Mouse (Mus musculus): ENCODE measurements around the gene Prkra. TPM values are rescaled to one million over a fixed set of nuclear protein-coding genes. Genes with fewer than 3 reads are reported as not detected.

The Prkra gene
- polyA plus RNA-seq, 1 experiment from 2014 or later: 34.1 TPM

GRCm38 (mm10) chr2:76599214-76599613, 48.6 kb downstream of the Prkra start:
- Histone ChIP-seq H3K9ac (replicated peaks; ENCODE audit: low read depth) (no peak overlapping the region), H3K4me2 (replicated peaks; ENCODE audit: low read depth, low read length) (no peak overlapping the region), H3K27ac (ENCODE audit: low read length) (no peak overlapping the region), H3K4me1 (ENCODE audit: insufficient read depth, low read depth, low read length) (no peaks in the 10 kb centered on the region), H3K27me3 (replicated peaks; ENCODE audit: insufficient read depth, low read length) (no peaks in the 10 kb centered on the region), H3K36me3 (ENCODE audit: insufficient read depth, low read length) (no peaks in the 10 kb centered on the region), H3K4me3 (ENCODE audit: low read depth, low read length) (no peak overlapping the region), H3K9me3 (ENCODE audit: low read length) (no peaks in the 10 kb centered on the region)
- ATAC-seq (no peak), DNase-seq (ENCODE audit: low spot score) (no peak)
- TF ChIP-seq CTCF (IDR thresholded peaks at IDR 0.05) (peak; percentile 62), EP300 (IDR thresholded peaks at IDR 0.05) (no peak)
- 68% methylated on average over 5 of the region's 5 CpGs for WGBS

GRCm38 (mm10) chr2:76597521-76597920, 50.3 kb downstream of the Prkra start:
- no peaks in the 10 kb centered on the region for H3K27me3 ChIP-seq (replicated peaks; ENCODE audit: insufficient read depth, low read length)
- no peaks in the 10 kb centered on the region for H3K36me3 ChIP-seq (ENCODE audit: insufficient read depth, low read length)
- H3K9ac ChIP-seq (replicated peaks; ENCODE audit: low read depth): no peak overlapping the region
- TF ChIP-seq EP300 (IDR thresholded peaks at IDR 0.05) (no peak), CTCF (IDR thresholded peaks at IDR 0.05) (no peak)
- no peak for ATAC-seq
- no peak overlapping the region for H3K27ac ChIP-seq (ENCODE audit: low read length)
- H3K4me1 ChIP-seq (ENCODE audit: insufficient read depth, low read depth, low read length): no peaks in the 10 kb centered on the region
- 82% methylated on average over 11 of the region's 11 CpGs for WGBS
- H3K4me3 ChIP-seq (ENCODE audit: low read depth, low read length): no peak overlapping the region
- no peak for DNase-seq (ENCODE audit: low spot score)
- no peak overlapping the region for H3K4me2 ChIP-seq (replicated peaks; ENCODE audit: low read depth, low read length)
- H3K9me3 ChIP-seq (ENCODE audit: low read length): no peaks in the 10 kb centered on the region

GRCm38 (mm10) chr2:76592401-76592924, 55.4 kb downstream of the Prkra start:
- Histone ChIP-seq H3K9me3 (ENCODE audit: low read length) (no peaks in the 10 kb centered on the region), H3K27ac (ENCODE audit: low read length) (peak overlapping the region; percentile 62; the same call in 1 of the 2 replicates), H3K36me3 (ENCODE audit: insufficient read depth, low read length) (no peaks in the 10 kb centered on the region), H3K27me3 (replicated peaks; ENCODE audit: insufficient read depth, low read length) (no peaks in the 10 kb centered on the region), H3K4me2 (replicated peaks; ENCODE audit: low read depth, low read length) (no peak overlapping the region), H3K9ac (replicated peaks; ENCODE audit: low read depth) (no peak overlapping the region), H3K4me3 (ENCODE audit: low read depth, low read length) (no peak overlapping the region), H3K4me1 (ENCODE audit: insufficient read depth, low read depth, low read length) (no peaks in the 10 kb centered on the region)
- TF ChIP-seq CTCF (IDR thresholded peaks at IDR 0.05) (no peak), EP300 (IDR thresholded peaks at IDR 0.05) (peak; percentile 99)
- ATAC-seq (peak; percentile 89), DNase-seq (ENCODE audit: low spot score) (peak; percentile 86)
- 45% methylated on average over 3 of the region's 3 CpGs for WGBS

GRCm38 (mm10) chr2:76590221-76590620, 57.6 kb downstream of the Prkra start:
- Histone ChIP-seq H3K4me1 (ENCODE audit: insufficient read depth, low read depth, low read length) (no peaks in the 10 kb centered on the region), H3K27ac (ENCODE audit: low read length) (peak overlapping the region; percentile 2; the same call in 1 of the 2 replicates), H3K9ac (replicated peaks; ENCODE audit: low read depth) (no peak overlapping the region), H3K4me3 (ENCODE audit: low read depth, low read length) (no peak overlapping the region), H3K27me3 (replicated peaks; ENCODE audit: insufficient read depth, low read length) (no peaks in the 10 kb centered on the region), H3K9me3 (ENCODE audit: low read length) (no peaks in the 10 kb centered on the region), H3K4me2 (replicated peaks; ENCODE audit: low read depth, low read length) (no peak overlapping the region), H3K36me3 (ENCODE audit: insufficient read depth, low read length) (no peaks in the 10 kb centered on the region)
- DNase-seq (ENCODE audit: low spot score): peak; percentile 83
- peak; percentile 78 for ATAC-seq
- WGBS: 59% methylated on average over 7 of the region's 7 CpGs
- TF ChIP-seq CTCF (IDR thresholded peaks at IDR 0.05): no peak
- peak; percentile 99 for TF ChIP-seq EP300 (IDR thresholded peaks at IDR 0.05)

GRCm38 (mm10) chr2:76586906-76587305, 60.9 kb downstream of the Prkra start:
- Histone ChIP-seq H3K27me3 (replicated peaks; ENCODE audit: insufficient read depth, low read length) (no peaks in the 10 kb centered on the region), H3K9ac (replicated peaks; ENCODE audit: low read depth) (no peak overlapping the region), H3K4me2 (replicated peaks; ENCODE audit: low read depth, low read length) (no peak overlapping the region), H3K4me1 (ENCODE audit: insufficient read depth, low read depth, low read length) (no peaks in the 10 kb centered on the region), H3K4me3 (ENCODE audit: low read depth, low read length) (no peak overlapping the region), H3K36me3 (ENCODE audit: insufficient read depth, low read length) (no peaks in the 10 kb centered on the region), H3K27ac (ENCODE audit: low read length) (no peak overlapping the region), H3K9me3 (ENCODE audit: low read length) (no peaks in the 10 kb centered on the region)
- ATAC-seq: no peak
- TF ChIP-seq CTCF (IDR thresholded peaks at IDR 0.05) (peak; percentile 22; the same call in 1 of the 2 replicates), EP300 (IDR thresholded peaks at IDR 0.05) (no peak)
- DNase-seq (ENCODE audit: low spot score): no peak
- WGBS: 80% methylated on average over 10 of the region's 10 CpGs

- no peak overlapping the region for H3K4me2 ChIP-seq (replicated peaks; ENCODE audit: low read depth, low read length)
- H3K27me3 ChIP-seq (replicated peaks; ENCODE audit: insufficient read depth, low read length): no peaks in the 10 kb centered on the region
- DNase-seq (ENCODE audit: low spot score) (no peak), ATAC-seq (no peak)
- no peak overlapping the region for H3K27ac ChIP-seq (ENCODE audit: low read length)
- H3K36me3 ChIP-seq (ENCODE audit: insufficient read depth, low read length): no peaks in the 10 kb centered on the region
- TF ChIP-seq EP300 (IDR thresholded peaks at IDR 0.05) (no peak), CTCF (IDR thresholded peaks at IDR 0.05) (peak; percentile 43)
- 92% methylated on average over 13 of the region's 13 CpGs for WGBS
- H3K9ac ChIP-seq (replicated peaks; ENCODE audit: low read depth): no peak overlapping the region
- no peaks in the 10 kb centered on the region for H3K4me1 ChIP-seq (ENCODE audit: insufficient read depth, low read depth, low read length)
- no peaks in the 10 kb centered on the region for H3K9me3 ChIP-seq (ENCODE audit: low read length)
- no peak overlapping the region for H3K4me3 ChIP-seq (ENCODE audit: low read depth, low read length)
These were observed 62.7 kb downstream of the Prkra start for GRCm38 (mm10) chr2:76585090-76585489.

Other genes with a start within 250 kb of the Prkra start
- gene Osbpl6, start 241.5 kb downstream of the Prkra start, polyA plus RNA-seq (2015; fragmentation: Nextera tagmentation; extraction: Ambion mirVana): 46.7 and 60.1 TPM in 2 replicates
- 0.26 and 0.29 TPM in 2 replicates for gene Pjvk, start 461 bp upstream of the Prkra start, polyA plus RNA-seq (2015; fragmentation: Nextera tagmentation; extraction: Ambion mirVana)
- 68.3 and 71.9 TPM in 2 replicates for gene Fkbp7, start 25.1 kb upstream of the Prkra start, polyA plus RNA-seq (2015; fragmentation: Nextera tagmentation; extraction: Ambion mirVana)
- 13.6 and 14.6 TPM in 2 replicates for gene Plekha3, start 27.3 kb upstream of the Prkra start, polyA plus RNA-seq (2015; fragmentation: Nextera tagmentation; extraction: Ambion mirVana)

Data from lung, postnatal 0 days (tissue).